Mouse (Mus musculus): Measurements from ENCODE around the gene H2-Eb2. TPM values are rescaled to one million over a fixed set of nuclear protein-coding genes. Genes with fewer than 3 reads are reported as not detected.

Gene H2-Eb2
- polyA plus RNA-seq, 1 experiment from 2014 or later = not detected

GRCm38 (mm10) chr17:34346041-34346440 is 20.6 kb downstream of the H2-Eb2 start:
- Histone ChIP-seq H3K27ac (replicated peaks) (no peak overlapping the region), H3K27me3 (ENCODE audit: control insufficient read depth, insufficient read depth, low read length) (no peaks in the 10 kb centered on the region), H3K9me3 (ENCODE audit: control insufficient read depth, low read length) (no peaks in the 10 kb centered on the region), H3K4me2 (replicated peaks; ENCODE audit: low read depth) (no peak overlapping the region), H3K4me3 (ENCODE audit: low read depth, low read length) (no peak overlapping the region), H3K36me3 (ENCODE audit: control insufficient read depth, insufficient read depth, low read length) (no peaks in the 10 kb centered on the region), H3K4me1 (replicated peaks; ENCODE audit: control insufficient read depth, insufficient read depth) (no peaks in the 10 kb centered on the region), H3K9ac (ENCODE audit: low read length) (no peak overlapping the region)
- WGBS = 63% methylated on average over 3 of the region's 3 CpGs
- DNase-seq (ENCODE audit: low spot score) (no peak), ATAC-seq (ENCODE audit: low FRiP score, low TSS enrichment) (no peak)
- no peak for TF ChIP-seq EP300 (optimal IDR thresholded peaks at IDR 0.05)
- TF ChIP-seq CTCF (IDR thresholded peaks at IDR 0.05; ENCODE audit: low read depth) = no peak

- ATAC-seq (ENCODE audit: low FRiP score, low TSS enrichment) (no peak), DNase-seq (ENCODE audit: low spot score) (peak; percentile 23)
- 56% methylated on average over 6 of the region's 6 CpGs for WGBS
These were observed 22.3 kb downstream of the H2-Eb2 start for GRCm38 (mm10) chr17:34347606-34348308.

GRCm38 (mm10) chr17:34349429-34349828 is 24.0 kb downstream of the H2-Eb2 start:
- Histone ChIP-seq H3K9me3 (ENCODE audit: control insufficient read depth, low read length) (no peaks in the 10 kb centered on the region), H3K4me1 (replicated peaks; ENCODE audit: control insufficient read depth, insufficient read depth) (no peaks in the 10 kb centered on the region), H3K27ac (replicated peaks) (no peak overlapping the region), H3K9ac (ENCODE audit: low read length) (no peak overlapping the region), H3K27me3 (ENCODE audit: control insufficient read depth, insufficient read depth, low read length) (no peaks in the 10 kb centered on the region), H3K4me3 (ENCODE audit: low read depth, low read length) (no peak overlapping the region), H3K4me2 (replicated peaks; ENCODE audit: low read depth) (no peak overlapping the region), H3K36me3 (ENCODE audit: control insufficient read depth, insufficient read depth, low read length) (no peaks in the 10 kb centered on the region)
- TF ChIP-seq CTCF (IDR thresholded peaks at IDR 0.05; ENCODE audit: low read depth) (peak; percentile 92), EP300 (optimal IDR thresholded peaks at IDR 0.05) (no peak)
- ATAC-seq (ENCODE audit: low FRiP score, low TSS enrichment) (no peak), DNase-seq (ENCODE audit: low spot score) (peak; percentile 65)
- 6% methylated on average over 4 of the region's 4 CpGs for WGBS

More at GRCm38 (mm10) chr17:34347606-34348308, 22.3 kb downstream of the H2-Eb2 start:
- Histone ChIP-seq H3K27ac (replicated peaks) (no peak overlapping the region), H3K36me3 (ENCODE audit: control insufficient read depth, insufficient read depth, low read length) (no peaks in the 10 kb centered on the region), H3K4me2 (replicated peaks; ENCODE audit: low read depth) (no peak overlapping the region), H3K27me3 (ENCODE audit: control insufficient read depth, insufficient read depth, low read length) (no peaks in the 10 kb centered on the region), H3K4me3 (ENCODE audit: low read depth, low read length) (no peak overlapping the region), H3K9ac (ENCODE audit: low read length) (no peak overlapping the region), H3K4me1 (replicated peaks; ENCODE audit: control insufficient read depth, insufficient read depth) (no peaks in the 10 kb centered on the region), H3K9me3 (ENCODE audit: control insufficient read depth, low read length) (no peaks in the 10 kb centered on the region)
- no peak for TF ChIP-seq CTCF (IDR thresholded peaks at IDR 0.05; ENCODE audit: low read depth)
- no peak for TF ChIP-seq EP300 (optimal IDR thresholded peaks at IDR 0.05)

GRCm38 (mm10) chr17:34354539-34354938 is 29.1 kb downstream of the H2-Eb2 start, which contains the start of gene Btnl2:
TSS of gene Btnl2 (plus strand) at chr17:34354822.
- H3K9ac ChIP-seq (ENCODE audit: low read length) = no peak within 1 kb of the TSS
- H3K27me3 ChIP-seq (ENCODE audit: control insufficient read depth, insufficient read depth, low read length) = no peaks in the 10 kb centered on the region
- no peaks in the 10 kb centered on the region for H3K9me3 ChIP-seq (ENCODE audit: control insufficient read depth, low read length)
- no peak within 1 kb of the TSS for H3K4me2 ChIP-seq (replicated peaks; ENCODE audit: low read depth)
- DNase-seq (ENCODE audit: low spot score) (no peak), ATAC-seq (ENCODE audit: low FRiP score, low TSS enrichment) (no peak)
- H3K4me1 ChIP-seq (replicated peaks; ENCODE audit: control insufficient read depth, insufficient read depth) = no peaks in the 10 kb centered on the region
- no peak within 1 kb of the TSS for H3K4me3 ChIP-seq (ENCODE audit: low read depth, low read length)
- WGBS = 80% methylated on average over 5 of the region's 5 CpGs
- no peak for TF ChIP-seq CTCF (IDR thresholded peaks at IDR 0.05; ENCODE audit: low read depth)
- TF ChIP-seq EP300 (optimal IDR thresholded peaks at IDR 0.05) = no peak
- no peak within 1 kb of the TSS for H3K27ac ChIP-seq (replicated peaks)
- no peaks in the 10 kb centered on the region for H3K36me3 ChIP-seq (ENCODE audit: control insufficient read depth, insufficient read depth, low read length)

GRCm38 (mm10) chr17:34354940-34355339 is 29.5 kb downstream of the H2-Eb2 start:
- no peaks in the 10 kb centered on the region for H3K9me3 ChIP-seq (ENCODE audit: control insufficient read depth, low read length)
- H3K4me3 ChIP-seq (ENCODE audit: low read depth, low read length) = no peak overlapping the region
- no peaks in the 10 kb centered on the region for H3K36me3 ChIP-seq (ENCODE audit: control insufficient read depth, insufficient read depth, low read length)
- H3K4me2 ChIP-seq (replicated peaks; ENCODE audit: low read depth) = no peak overlapping the region
- H3K27me3 ChIP-seq (ENCODE audit: control insufficient read depth, insufficient read depth, low read length) = no peaks in the 10 kb centered on the region
- no peak overlapping the region for H3K9ac ChIP-seq (ENCODE audit: low read length)
- H3K27ac ChIP-seq (replicated peaks) = no peak overlapping the region
- ATAC-seq (ENCODE audit: low FRiP score, low TSS enrichment) (no peak), DNase-seq (ENCODE audit: low spot score) (no peak)
- WGBS = 88% methylated on average over 1 of the region's 1 CpGs
- H3K4me1 ChIP-seq (replicated peaks; ENCODE audit: control insufficient read depth, insufficient read depth) = no peaks in the 10 kb centered on the region
- TF ChIP-seq CTCF (IDR thresholded peaks at IDR 0.05; ENCODE audit: low read depth) (no peak), EP300 (optimal IDR thresholded peaks at IDR 0.05) (no peak)

GRCm38 (mm10) chr17:34362954-34363546 is 37.6 kb downstream of the H2-Eb2 start:
- Histone ChIP-seq H3K9ac (ENCODE audit: low read length) (no peak overlapping the region), H3K9me3 (ENCODE audit: control insufficient read depth, low read length) (no peaks in the 10 kb centered on the region), H3K4me3 (ENCODE audit: low read depth, low read length) (no peak overlapping the region), H3K27ac (replicated peaks) (no peak overlapping the region), H3K27me3 (ENCODE audit: control insufficient read depth, insufficient read depth, low read length) (no peaks in the 10 kb centered on the region), H3K36me3 (ENCODE audit: control insufficient read depth, insufficient read depth, low read length) (no peaks in the 10 kb centered on the region), H3K4me1 (replicated peaks; ENCODE audit: control insufficient read depth, insufficient read depth) (no peaks in the 10 kb centered on the region), H3K4me2 (replicated peaks; ENCODE audit: low read depth) (no peak overlapping the region)
- no peak for DNase-seq (ENCODE audit: low spot score)
- 78% methylated on average over 15 of the region's 15 CpGs for WGBS
- ATAC-seq (ENCODE audit: low FRiP score, low TSS enrichment) = no peak
- no peak for TF ChIP-seq EP300 (optimal IDR thresholded peaks at IDR 0.05)
- TF ChIP-seq CTCF (IDR thresholded peaks at IDR 0.05; ENCODE audit: low read depth) = no peak

Measured in stomach, postnatal 0 days (tissue).